Mouse (Mus musculus) liver, embryonic 15.5 days (tissue): ENCODE data around the gene Arhgef19. TPM values are rescaled to one million over a fixed set of nuclear protein-coding genes. Genes with fewer than 3 reads are reported as not detected.
A peak's percentile ranks its signal among the peaks of the same experiment; 100 is the strongest.

Source experiments
- ATAC-seq: fragments of 200-750 bp; cut with Nextera tagmentation; 2 replicates; pipeline ENCODE4 v1.8.0; 2017; ENCODE audit warnings: moderate number of reproducible peaks, mild to moderate bottlenecking, moderate library complexity; ENCODE audit not compliant: insufficient read depth
- H3K27ac ChIP-seq: fragments of 300-500 bp; sonication (generic); replicated peaks from 2 replicates; pipeline ENCODE4 v1.5.1; 2015; ENCODE audit warnings: mild to moderate bottlenecking, inconsistent platforms
- H3K27me3 ChIP-seq: fragments of 300-500 bp; sonication (generic); 2 replicates; pipeline ENCODE4 v1.6.1; 2015; ENCODE audit warnings: mild to moderate bottlenecking, inconsistent platforms
- H3K36me3 ChIP-seq: fragments of 300-500 bp; sonication (generic); replicated peaks from 2 replicates; pipeline ENCODE4 v1.6.1; 2015; ENCODE audit warnings: moderate library complexity, mild to moderate bottlenecking, inconsistent platforms
- H3K4me1 ChIP-seq: fragments of 300-500 bp; sonication (generic); replicated peaks from 2 replicates; pipeline ENCODE4 v1.6.1; 2015; ENCODE audit warnings: inconsistent platforms
- H3K4me2 ChIP-seq: fragments of 300-500 bp; sonication (generic); 2 replicates; pipeline ENCODE4 v1.6.1; 2015; ENCODE audit warnings: moderate library complexity, mild to moderate bottlenecking, inconsistent platforms
- H3K4me3 ChIP-seq: fragments of 300-500 bp; sonication (generic); replicated peaks from 2 replicates; pipeline ENCODE4 v1.5.1; 2015; ENCODE audit warnings: mild to moderate bottlenecking, inconsistent platforms
- H3K9ac ChIP-seq: fragments of 300-500 bp; sonication (generic); 2 replicates; pipeline ENCODE4 v1.6.1; 2015; ENCODE audit warnings: moderate library complexity, mild to moderate bottlenecking, inconsistent platforms
- H3K9me3 ChIP-seq: fragments of 300-500 bp; sonication (generic); replicated peaks from 2 replicates; pipeline ENCODE4 v1.6.1; 2016; ENCODE audit warnings: inconsistent platforms
- WGBS: fragments of 180-500 bp; shearing (Covaris S2); methylation state at CpG from one replicate; pipeline ENCODE4 v1.1.7; 2015; ENCODE audit warnings: mixed read lengths; ENCODE audit not compliant: insufficient replicate concordance; 5-methylcytosine and 5-hydroxymethylcytosine counted together
- polyA plus RNA-seq: library from polyadenylated mRNA; unstranded; fragments of >200 nt; fragmentation: Nextera tagmentation; extraction: Ambion mirVana; gene quantifications from 2 replicates; pipeline ENCODE4 v1.2.1, GENCODE M21; 2015

The Arhgef19 gene
- 1.5 TPM in 2 replicates for polyA plus RNA-seq

DNA sequence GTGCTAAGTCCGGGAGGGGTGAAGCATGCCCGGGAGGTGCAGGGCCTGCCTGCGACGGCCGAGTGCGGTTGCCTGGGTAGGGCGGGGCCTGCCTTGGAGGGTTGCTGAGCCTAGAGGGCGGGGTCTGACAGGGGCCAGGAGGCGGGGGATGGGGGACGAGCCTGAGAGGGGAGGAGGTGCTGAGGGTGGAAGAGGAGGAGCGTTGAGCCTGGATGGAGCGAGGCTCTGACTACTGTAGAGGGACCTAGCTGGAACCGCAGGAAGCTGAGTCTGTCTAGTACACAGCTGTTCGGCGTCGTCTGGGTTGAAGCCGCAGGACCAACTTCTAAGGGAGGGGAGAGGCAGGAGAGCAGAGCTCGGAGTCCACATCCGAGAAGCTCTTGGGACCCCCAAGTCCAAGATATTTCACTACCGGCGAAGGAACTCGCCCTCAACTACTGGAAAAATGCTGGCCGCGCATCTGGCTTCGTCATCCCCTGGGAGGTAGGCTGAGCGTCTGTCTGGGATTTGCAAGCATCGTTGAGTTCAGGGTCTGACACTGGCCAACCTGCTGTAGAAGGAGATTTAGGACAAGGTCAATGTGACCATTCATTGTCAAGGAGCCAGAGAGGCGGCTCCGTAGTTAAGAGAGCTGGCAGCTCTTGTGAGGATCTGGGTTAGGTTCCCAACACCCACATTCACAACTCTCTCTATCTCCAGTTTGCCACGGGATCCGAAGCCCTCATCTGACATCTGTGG is at the start of gene Arhgef19:
Gene Arhgef19 (plus strand): TSS at position 112 of the 738 bp plus-strand sequence.
- Histone ChIP-seq H3K9me3 (no peaks in the 10 kb centered on the region), H3K36me3 (no peaks in the 10 kb centered on the region), H3K4me2 (peak within 1 kb of the TSS; percentile 66), H3K9ac (0 out of 2 replicates have a peak within 1 kb of the TSS, but pooled peaks have one; percentile 21), H3K4me3 (peak within 1 kb of the TSS; percentile 39), H3K4me1 (peaks cover 26% of the 10 kb centered on the region), H3K27ac (no peak within 1 kb of the TSS), H3K27me3 (peaks cover 87% of the 10 kb centered on the region)
- 3% methylated on average over 31 of the region's 31 CpGs for WGBS
- ATAC-seq: peak; percentile 84

DNA sequence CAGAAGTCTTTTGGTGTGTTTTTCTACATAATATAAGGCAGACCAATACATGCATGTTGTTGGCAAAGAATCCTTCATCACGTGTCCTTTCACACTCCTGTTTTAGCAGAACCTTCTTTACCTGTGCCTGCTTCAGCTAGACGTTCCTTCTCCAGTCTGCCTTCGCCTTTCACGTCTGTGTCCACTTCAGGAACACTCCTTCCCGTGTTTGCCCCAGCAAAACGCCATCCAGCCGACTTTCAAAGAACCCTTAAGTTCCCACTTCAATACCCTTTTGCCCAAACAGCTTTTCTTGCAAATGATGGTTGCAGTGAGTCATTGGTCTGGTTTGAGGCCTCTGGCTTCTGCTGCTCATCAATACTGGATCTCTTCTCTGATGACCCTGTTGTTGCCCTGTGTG is 48.0 kb upstream of the Arhgef19 start:
- 83% methylated on average over 7 of the region's 7 CpGs for WGBS
- H3K36me3 ChIP-seq: peaks cover 65% of the 10 kb centered on the region
- H3K4me3 ChIP-seq: no peak overlapping the region
- H3K27me3 ChIP-seq: no peaks in the 10 kb centered on the region
- H3K4me2 ChIP-seq: no peak overlapping the region
- peaks cover 11% of the 10 kb centered on the region; the same call in 1 of the 2 replicates for H3K4me1 ChIP-seq
- no peak for ATAC-seq
- H3K9ac ChIP-seq: no peak overlapping the region
- no peak overlapping the region for H3K27ac ChIP-seq
- H3K9me3 ChIP-seq: no peaks in the 10 kb centered on the region

DNA sequence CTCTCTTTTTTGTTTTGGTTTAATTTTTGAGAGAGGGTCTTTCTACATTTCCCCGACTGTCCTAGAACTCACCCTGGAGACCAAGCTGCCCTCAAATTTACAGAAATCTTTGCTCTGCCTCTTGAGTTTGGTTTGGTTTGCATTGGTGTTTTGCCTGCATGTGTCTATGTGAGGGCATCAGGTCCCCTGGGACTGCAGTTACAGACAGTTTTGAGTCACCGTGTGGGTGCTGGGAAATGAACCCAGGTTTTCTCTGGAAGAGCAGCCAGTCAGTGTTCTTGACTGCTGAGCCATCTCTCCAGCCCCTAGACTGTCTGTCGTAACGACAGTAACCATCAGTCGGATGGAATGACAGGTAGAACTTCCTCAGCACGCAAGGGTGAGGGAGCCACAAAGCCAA is 44.7 kb upstream of the Arhgef19 start:
- no peak overlapping the region for H3K9ac ChIP-seq
- no peak for ATAC-seq
- 81% methylated on average over 6 of the region's 6 CpGs for WGBS
- peaks cover 95% of the 10 kb centered on the region for H3K36me3 ChIP-seq
- H3K27me3 ChIP-seq: no peaks in the 10 kb centered on the region
- peaks cover 3% of the 10 kb centered on the region; the same call in 1 of the 2 replicates for H3K4me1 ChIP-seq
- no peak overlapping the region for H3K4me2 ChIP-seq
- no peak overlapping the region for H3K27ac ChIP-seq
- no peak overlapping the region for H3K4me3 ChIP-seq
- H3K9me3 ChIP-seq: no peaks in the 10 kb centered on the region

DNA sequence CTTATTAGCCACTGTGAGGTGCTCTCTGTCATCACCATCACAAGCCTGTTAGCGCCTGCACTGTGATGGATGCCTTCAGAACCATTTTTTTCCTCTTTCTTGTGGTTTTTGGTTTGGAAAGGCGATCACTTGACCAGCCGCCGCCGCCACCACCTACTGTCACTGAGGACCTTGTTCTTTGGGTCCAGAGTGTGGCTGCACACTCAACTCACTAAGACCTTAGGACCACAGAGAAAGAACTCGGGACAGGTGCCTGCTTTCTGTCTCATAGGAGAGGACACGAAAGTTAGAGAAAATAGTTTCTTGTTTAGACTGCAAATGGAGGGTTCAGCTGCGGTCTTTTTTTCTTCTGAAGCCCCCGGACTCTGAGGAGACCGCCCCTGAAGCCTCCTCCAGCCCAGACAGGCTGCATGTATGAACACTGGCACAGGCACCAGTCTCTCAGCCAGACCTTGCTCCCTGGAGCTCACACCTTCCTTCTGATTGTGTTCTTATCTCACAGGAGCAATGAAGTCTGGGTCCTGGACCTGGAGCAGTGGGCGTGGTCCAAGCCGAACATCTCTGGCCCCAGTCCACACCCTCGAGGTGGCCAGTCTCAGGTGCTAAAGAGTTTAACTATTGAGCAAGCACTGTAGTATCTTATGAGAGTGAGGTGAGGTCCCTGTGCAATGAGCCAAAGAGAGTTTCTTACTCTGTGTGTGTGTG is 42.2 kb upstream of the Arhgef19 start:
- ATAC-seq: no peak

DNA sequence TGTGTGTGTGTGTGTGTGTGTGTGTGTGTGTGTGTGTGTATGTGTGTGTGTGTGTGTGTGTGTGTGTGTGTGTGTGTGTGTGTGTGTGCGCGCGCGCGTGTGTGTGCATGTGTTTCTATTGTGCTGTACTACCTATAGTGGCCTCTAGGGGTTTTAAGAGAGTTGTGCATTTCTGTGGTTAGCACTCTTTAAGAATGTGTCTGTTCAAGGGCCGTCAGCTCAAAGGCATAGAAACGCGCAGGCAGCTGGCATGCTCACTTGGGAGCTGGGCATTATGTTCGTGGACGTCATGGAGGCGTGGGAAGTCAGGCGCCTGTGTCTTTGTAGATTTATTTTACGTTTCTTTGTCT is 41.6 kb upstream of the Arhgef19 start:
- H3K4me2 ChIP-seq: no peak overlapping the region
- no peaks in the 10 kb centered on the region for H3K27me3 ChIP-seq
- H3K27ac ChIP-seq: no peak overlapping the region
- ATAC-seq: no peak
- no peak overlapping the region for H3K4me3 ChIP-seq
- no peaks in the 10 kb centered on the region for H3K9me3 ChIP-seq
- no peak overlapping the region for H3K9ac ChIP-seq
- H3K36me3 ChIP-seq: peaks cover 97% of the 10 kb centered on the region
- H3K4me1 ChIP-seq: peaks cover 6% of the 10 kb centered on the region; the same call in 1 of the 2 replicates
- 95% methylated on average over 13 of the region's 13 CpGs for WGBS

More for the DNA sequence above, 42.2 kb upstream of the Arhgef19 start:
- H3K9ac ChIP-seq: no peak overlapping the region
- H3K4me3 ChIP-seq: no peak overlapping the region
- H3K36me3 ChIP-seq: peaks cover 97% of the 10 kb centered on the region
- H3K27ac ChIP-seq: no peak overlapping the region
- H3K27me3 ChIP-seq: no peaks in the 10 kb centered on the region
- no peak overlapping the region for H3K4me2 ChIP-seq
- peaks cover 5% of the 10 kb centered on the region; the same call in 1 of the 2 replicates for H3K4me1 ChIP-seq
- 84% methylated on average over 13 of the region's 13 CpGs for WGBS
- no peaks in the 10 kb centered on the region for H3K9me3 ChIP-seq

DNA sequence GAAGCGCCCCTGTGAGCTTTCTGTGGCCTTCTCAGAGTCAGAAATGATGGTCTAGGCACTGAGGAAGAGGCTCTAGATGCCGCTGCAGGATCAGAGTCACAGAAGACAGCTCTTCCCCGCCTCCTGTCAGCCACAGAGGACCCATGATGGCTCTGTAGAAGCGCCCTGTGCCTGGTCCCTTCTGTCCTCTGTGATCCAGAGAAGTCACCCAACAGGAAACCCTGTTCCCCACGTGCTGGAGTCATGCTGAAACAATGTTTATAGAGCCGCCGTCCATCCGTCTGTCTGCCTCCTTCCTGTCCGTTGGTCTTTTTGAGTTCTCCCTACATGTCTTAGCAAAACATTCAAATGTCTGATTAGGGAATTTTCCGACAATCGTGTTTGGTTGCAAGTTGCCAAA is 38.4 kb upstream of the Arhgef19 start:
- Histone ChIP-seq H3K27ac (no peak overlapping the region), H3K9ac (no peak overlapping the region), H3K9me3 (no peaks in the 10 kb centered on the region), H3K4me2 (no peak overlapping the region), H3K27me3 (no peaks in the 10 kb centered on the region), H3K4me3 (no peak overlapping the region), H3K4me1 (peaks cover 6% of the 10 kb centered on the region; the same call in 1 of the 2 replicates), H3K36me3 (peaks cover 76% of the 10 kb centered on the region)
- 51% methylated on average over 11 of the region's 11 CpGs for WGBS
- no peak for ATAC-seq

DNA sequence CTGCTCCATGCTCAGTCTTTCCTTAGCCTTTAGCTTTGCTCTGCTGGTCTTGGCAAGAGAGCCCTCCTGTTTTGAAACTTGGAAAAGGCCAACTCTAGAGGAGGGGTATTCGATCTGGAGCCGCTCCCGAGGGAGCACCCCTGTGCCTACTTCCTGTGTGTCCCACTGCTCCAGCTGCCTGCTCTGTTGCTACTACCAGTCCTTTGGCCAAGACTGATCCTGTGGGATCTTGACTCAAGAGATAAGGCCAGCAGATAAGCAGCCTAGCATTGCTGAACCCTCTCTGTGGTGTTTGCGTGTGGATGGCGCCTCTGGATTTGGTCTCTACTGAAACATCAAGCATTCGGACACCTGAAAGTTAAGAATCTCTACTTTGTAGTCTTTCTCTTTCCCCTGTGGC is 37.1 kb upstream of the Arhgef19 start:
- Histone ChIP-seq H3K27me3 (no peaks in the 10 kb centered on the region), H3K27ac (no peak overlapping the region), H3K4me2 (no peak overlapping the region), H3K9ac (no peak overlapping the region), H3K4me1 (peaks cover 5% of the 10 kb centered on the region; the same call in 1 of the 2 replicates), H3K9me3 (no peaks in the 10 kb centered on the region), H3K36me3 (peaks cover 64% of the 10 kb centered on the region), H3K4me3 (no peak overlapping the region)
- 88% methylated on average over 6 of the region's 6 CpGs for WGBS
- no peak for ATAC-seq

DNA sequence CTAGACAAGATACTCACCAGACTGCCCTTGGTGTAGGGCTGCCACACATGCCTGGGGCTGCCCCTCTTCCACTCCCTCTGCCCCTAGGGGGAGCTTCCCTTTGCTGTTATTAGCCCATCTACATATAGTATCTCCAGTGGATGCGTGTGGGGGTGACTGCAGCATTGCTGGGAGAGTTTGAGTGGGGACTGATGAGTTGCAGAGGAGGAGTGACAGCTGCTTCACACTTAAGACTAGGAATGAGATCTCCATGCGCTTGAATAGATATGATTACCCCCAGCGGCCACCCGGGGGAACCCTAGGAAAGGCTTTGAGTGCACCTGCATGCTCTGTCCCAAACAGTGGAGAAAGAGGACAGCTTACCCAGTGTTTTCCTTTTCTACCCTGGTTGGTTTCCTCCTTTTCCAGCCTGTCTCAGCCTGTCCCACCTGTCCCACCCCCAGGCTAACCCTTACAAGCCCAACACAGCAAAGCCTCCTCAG is 34.7 kb upstream of the Arhgef19 start:
- H3K27me3 ChIP-seq: no peaks in the 10 kb centered on the region
- H3K4me1 ChIP-seq: 0 out of 2 replicates have a peak, but pooled peaks cover 3% of the 10 kb centered on the region
- no peak overlapping the region for H3K27ac ChIP-seq
- H3K4me3 ChIP-seq: no peak overlapping the region
- 64% methylated on average over 4 of the region's 4 CpGs for WGBS
- no peak overlapping the region for H3K9ac ChIP-seq
- H3K4me2 ChIP-seq: no peak overlapping the region
- peaks cover 39% of the 10 kb centered on the region for H3K36me3 ChIP-seq
- no peaks in the 10 kb centered on the region for H3K9me3 ChIP-seq
- ATAC-seq: no peak

DNA sequence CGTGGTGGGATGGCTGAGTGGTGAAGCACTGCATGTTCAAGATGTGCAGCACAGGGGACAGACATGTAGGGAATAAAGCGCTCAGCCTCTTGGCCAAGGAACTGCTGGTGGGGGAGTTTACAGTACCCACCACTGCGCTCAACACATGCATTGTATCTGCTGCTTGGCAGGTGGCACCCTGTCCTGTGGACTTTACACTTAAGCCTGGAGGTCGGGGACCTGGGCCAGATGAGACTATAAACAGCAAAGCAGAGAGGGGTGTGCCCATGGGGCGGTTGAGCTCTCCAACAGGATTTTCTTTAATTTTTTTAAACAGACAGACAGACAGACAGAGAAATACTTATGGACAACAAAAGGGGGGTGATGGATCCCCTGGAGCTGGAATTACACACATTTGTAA is 32.2 kb upstream of the Arhgef19 start:
- no peak overlapping the region for H3K9ac ChIP-seq
- no peaks in the 10 kb centered on the region for H3K9me3 ChIP-seq
- H3K4me1 ChIP-seq: 0 out of 2 replicates have a peak, but pooled peaks cover 6% of the 10 kb centered on the region
- peaks cover 15% of the 10 kb centered on the region for H3K36me3 ChIP-seq
- no peak overlapping the region for H3K4me3 ChIP-seq
- 80% methylated on average over 5 of the region's 5 CpGs for WGBS
- no peak overlapping the region for H3K4me2 ChIP-seq
- ATAC-seq: no peak
- H3K27me3 ChIP-seq: no peaks in the 10 kb centered on the region
- no peak overlapping the region for H3K27ac ChIP-seq

DNA sequence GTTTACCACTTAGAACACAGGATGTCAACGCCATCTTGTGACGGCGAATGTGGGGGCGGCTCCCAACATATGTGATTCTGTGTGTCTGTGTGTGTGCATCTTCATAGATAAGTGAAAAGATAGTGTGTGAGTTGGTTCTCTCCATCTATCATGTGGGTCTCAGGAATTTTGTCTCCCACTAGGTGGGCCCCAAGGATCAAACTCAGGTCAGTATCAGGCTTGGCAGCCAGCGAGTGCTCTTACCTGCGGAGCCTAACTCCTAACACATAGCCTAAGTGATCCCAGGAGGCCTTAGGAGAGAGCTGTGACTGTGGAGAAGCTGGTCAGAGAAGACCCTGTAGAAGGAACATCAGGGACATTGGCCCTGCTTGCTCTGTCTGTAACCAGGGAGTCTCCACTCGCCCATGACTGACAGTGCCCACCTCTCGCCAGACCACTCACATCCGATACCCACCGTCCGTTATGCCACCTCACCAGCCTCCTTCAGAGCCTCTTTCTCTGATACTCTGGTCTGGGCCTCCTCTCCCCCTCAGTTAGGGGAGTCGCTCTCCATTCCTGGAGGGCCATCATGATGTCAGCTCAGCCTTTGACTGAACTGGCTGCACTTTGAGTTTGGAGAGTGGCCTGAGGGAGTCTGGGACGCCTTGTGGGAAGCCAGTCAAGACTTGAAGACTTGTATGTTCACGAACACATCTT is 28.6 kb upstream of the Arhgef19 start:
- Histone ChIP-seq H3K27me3 (no peaks in the 10 kb centered on the region), H3K36me3 (no peaks in the 10 kb centered on the region), H3K9ac (no peak overlapping the region), H3K4me1 (peaks cover 26% of the 10 kb centered on the region), H3K27ac (peak overlapping the region; percentile 80), H3K4me2 (peak overlapping the region; percentile 61), H3K4me3 (peak overlapping the region; percentile 55), H3K9me3 (no peaks in the 10 kb centered on the region)
- peak; percentile 60 for ATAC-seq
- 58% methylated on average over 14 of the region's 14 CpGs for WGBS

DNA sequence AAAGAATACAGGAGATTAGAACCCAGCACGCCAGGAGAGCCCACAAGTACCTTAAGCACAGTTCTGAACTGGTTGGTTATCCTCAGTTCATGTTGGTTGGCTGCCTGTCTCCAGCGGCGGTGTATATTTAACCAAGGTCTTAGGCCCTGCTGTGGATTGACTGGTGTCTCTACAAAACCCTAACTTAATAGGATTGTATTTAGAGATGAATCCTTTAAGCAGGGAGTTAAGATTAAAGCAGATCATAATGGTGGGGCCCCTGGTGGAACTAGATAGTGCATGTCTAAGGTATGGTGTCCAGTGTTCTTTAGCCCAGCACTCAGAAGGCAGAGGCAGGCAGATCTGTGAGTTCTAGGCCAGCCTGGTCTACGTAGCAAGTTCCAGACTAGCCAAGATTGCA is 27.7 kb upstream of the Arhgef19 start:
- no peaks in the 10 kb centered on the region for H3K27me3 ChIP-seq
- no peak overlapping the region for H3K4me2 ChIP-seq
- H3K4me1 ChIP-seq: peaks cover 26% of the 10 kb centered on the region
- ATAC-seq: no peak
- no peak overlapping the region for H3K9ac ChIP-seq
- no peaks in the 10 kb centered on the region for H3K36me3 ChIP-seq
- no peaks in the 10 kb centered on the region for H3K9me3 ChIP-seq
- no peak overlapping the region for H3K27ac ChIP-seq
- 79% methylated on average over 4 of the region's 4 CpGs for WGBS
- no peak overlapping the region for H3K4me3 ChIP-seq
